Mouse (Mus musculus) gastrocnemius, postnatal 4 days (tissue): ENCODE data around the gene Notch3. TPM values are rescaled to one million over a fixed set of nuclear protein-coding genes. Genes with fewer than 3 reads are reported as not detected.
"Not testable (repeated sequence)": the region's sequence is repeated elsewhere in the genome, so short reads cannot be mapped to it uniquely, and the experiment has no call there.

Experiments used
- DNase-seq, 2 experiments: peaks; one replicate each; pipeline ENCODE4 v3.0.0; 2021 to 2022; ENCODE audit warnings: low spot score in 2 of 2, mixed read lengths in 2 of 2
- long read RNA-seq, 2 experiments: library from polyadenylated mRNA; stranded (forward); transcript quantifications; one replicate each; pipeline ENCODE4 v2.0.0; 2021
- total RNA-seq, 2 experiments: library from RNA; stranded (reverse); gene quantifications; 2 replicates each; pipeline ENCODE4 v1.2.3; 2021

Notch3 gene
- total RNA-seq: 10 to 100 TPM; 68.4 to 68.9 TPM
- long read RNA-seq, experiment 1, full-length matches to known transcripts: 3 of 29 reads
- long read RNA-seq, experiment 1, partial matches to known transcripts: 8 of 29 reads
- long read RNA-seq, experiment 1, other reads (novel, unspliced or antisense): 18 of 29 reads
- long read RNA-seq, experiment 2, full-length matches to known transcripts: 10 of 47 reads
- long read RNA-seq, experiment 2, partial matches to known transcripts: 25 of 47 reads
- long read RNA-seq, experiment 2, other reads (novel, unspliced or antisense): 12 of 47 reads

DNA sequence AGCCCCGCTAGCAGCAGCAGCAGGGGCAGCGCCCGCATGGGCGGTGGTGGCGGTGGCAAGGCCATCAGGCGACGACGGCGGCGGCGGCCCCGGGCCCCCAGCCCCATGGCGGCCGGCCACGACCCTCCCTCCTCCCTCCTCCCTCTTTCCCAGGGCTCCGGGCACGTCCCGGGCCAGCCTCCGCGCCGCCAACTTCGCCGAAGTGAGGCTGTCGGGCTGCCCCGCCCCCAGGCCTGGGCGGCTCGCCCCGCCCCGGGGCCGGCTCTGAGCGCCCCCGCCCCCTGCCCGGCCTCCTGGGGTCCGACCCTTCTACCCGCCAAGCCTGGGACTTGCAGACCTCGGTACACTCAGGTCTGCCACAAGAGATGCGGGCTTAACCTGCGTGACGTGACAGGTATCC lies at the start of gene Notch3:
TSS of gene Notch3 (minus strand) at position 166 of the 400 bp plus-strand sequence.
- peak; percentile 70 to 78 for DNase-seq

DNA sequence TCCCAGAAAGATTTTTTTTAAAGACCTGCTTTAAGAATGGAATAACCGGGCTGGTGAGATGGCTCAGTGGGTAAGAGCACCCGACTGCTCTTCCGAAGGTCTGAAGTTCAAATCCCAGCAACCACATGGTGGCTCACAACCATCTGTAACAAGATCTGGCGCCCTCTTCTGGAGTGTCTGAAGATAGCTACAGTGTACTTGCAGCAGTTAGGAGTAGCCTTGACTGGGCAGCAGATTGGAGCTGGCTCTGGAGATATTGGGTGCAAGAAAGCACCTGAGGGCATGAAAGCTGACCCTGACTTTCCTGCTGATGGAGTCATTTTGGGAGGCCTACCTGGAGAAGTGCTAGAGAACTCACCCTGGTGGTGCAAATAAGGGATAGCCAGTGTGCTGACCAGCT lies 48.9 kb upstream of the Notch3 start:
- DNase-seq: not testable (repeated sequence)

DNA sequence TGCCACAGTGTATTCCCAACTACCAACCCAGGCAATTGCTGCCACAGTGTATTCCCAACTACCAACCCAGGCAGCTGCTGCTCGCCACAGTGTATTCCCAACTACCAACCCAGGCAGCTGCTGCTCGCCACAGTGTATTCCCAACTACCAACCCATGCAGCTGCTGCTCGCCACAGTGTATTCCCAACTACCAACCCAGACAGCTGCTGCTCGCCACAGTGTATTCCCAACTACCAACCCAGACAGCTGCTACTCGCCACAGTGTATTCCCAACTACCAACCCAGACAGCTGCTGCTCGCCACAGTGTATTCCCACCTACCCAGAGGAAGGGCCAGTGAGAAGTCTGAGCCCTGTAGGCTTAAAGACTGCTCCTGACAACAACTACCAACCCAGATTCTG lies 44.9 kb upstream of the Notch3 start:
- not testable (repeated sequence) for DNase-seq

DNA sequence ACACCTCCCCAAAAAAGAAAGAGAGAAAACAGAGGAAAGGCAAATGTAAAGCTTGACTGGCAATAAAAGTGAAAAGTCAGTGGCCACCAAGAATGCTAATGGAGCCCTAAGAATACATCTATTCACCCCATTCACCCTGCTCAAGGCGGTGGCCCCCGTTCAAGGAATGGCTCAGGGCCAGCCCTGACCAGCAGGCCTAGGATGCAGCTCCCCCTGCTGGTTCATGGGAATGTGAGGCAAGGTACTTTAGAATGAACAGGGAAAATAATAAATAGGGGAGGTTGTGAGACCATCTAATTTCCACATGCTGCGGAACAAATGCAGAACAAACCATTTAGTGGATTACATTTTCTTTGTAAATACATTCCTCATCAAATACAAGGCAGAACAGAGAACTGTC lies 43.1 kb upstream of the Notch3 start:
- DNase-seq: peak; percentile 61 to 79

DNA sequence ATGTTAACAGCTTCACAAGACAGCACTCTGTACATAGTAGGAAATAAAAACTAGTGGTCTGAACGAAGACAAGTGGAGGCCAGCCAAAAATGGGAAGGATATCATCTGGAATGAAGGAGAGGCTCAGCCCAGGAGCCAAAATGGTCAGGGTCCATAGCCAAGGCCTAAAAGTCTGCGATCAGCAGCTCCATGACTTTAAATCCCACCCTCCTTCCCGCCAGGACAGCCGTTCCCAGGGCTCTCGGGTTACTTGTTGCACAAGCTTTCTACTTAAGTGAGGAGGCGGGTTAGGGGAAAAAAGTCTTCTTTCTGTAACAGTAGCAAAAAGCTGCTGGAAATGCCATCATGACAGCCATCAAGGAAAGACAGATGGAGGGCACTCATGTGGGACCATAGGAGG lies 42.5 kb upstream of the Notch3 start:
- peak in 1 of 2 experiments; percentile 73 for DNase-seq

DNA sequence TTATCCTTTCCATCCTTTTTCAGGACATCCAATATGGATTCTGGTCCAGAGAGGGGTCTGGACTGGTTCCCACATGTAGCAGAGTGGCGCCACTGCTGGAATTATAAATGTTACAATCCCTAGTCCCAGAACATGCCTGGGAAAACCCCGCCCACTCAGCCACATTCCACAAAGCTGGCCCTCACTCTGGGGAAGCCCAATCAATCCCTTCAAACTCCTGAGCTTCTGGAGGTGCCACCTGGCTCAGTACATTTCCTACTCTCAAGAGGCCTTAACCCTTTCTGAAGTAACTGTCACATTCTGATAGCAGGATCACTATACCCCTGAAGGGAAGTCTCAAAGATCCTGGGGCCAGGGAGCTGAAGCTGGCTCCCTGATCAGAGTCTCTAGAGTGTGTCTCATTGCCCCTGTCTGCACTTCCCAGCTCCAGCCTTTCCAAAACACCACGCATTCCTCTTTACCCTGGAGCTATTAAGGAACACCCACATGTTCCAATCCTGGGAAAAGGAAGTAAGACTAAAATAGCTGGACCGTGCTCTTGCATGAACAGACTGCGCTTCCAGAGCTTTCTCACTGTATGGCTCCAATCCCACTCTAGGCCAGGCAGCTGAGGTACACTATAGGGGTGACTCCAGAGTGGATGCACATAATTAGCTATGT lies 41.1 kb upstream of the Notch3 start:
- DNase-seq: peak in 1 of 2 experiments; percentile 66

DNA sequence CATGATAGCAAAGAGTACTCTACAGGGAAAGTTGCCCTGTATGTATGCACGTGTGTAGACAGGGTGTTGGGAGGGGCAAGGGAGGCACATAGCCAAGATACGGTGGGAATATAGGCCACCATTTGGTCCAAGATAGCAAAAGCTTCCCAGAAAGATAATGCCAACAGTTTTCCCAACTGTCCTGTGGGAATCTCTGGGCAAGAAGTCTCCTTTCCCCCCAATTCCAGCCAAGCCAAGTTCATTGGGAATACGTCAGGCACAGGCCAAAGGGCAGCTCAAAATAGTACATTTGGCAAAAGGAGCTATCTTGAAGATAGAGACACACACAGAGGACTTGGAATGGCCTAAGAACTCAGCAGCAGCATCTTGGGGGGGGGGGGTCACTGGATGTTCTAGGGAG lies 38.7 kb upstream of the Notch3 start:
- no peak for DNase-seq

DNA sequence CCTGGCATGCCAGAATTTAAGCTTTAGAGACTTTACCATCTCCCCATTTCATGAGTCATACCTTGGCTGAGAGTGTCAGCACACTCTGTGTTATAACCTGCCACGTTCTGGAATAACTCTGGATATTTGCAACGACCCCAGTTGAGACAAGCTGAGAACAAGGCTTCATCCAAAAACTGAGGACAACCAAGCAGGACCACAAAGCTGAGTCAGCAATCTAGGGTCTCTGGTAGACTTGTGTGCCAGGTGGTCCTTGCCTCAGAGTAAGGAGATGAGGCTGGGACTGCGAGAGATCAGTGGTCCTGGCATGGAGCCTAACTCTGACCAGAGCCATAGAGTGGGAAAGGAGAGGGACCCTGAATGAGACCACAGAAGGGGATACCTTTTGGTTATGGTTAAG lies 36.3 kb upstream of the Notch3 start:
- no peak for DNase-seq

DNA sequence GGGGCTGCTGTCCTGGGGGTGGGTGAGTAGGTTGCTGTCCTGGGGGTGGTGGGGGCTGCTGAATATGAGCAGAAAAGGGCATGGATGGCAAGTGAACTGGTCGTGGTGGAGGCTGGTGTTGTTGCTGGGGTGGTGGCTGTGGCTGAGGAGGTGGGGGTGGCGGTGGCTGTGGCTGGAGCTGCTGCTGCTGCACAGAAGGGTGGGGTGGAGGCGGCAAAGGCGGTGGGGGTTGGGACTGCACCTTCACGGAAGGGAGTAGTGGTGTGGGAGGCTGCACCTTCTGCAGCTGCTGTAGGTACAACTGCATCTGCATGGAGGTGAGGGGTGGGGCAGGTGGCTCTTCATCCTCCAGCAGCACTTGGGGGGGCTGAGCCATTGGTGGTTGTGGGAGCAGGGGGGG lies 34.4 kb upstream of the Notch3 start:
- no peak for DNase-seq

DNA sequence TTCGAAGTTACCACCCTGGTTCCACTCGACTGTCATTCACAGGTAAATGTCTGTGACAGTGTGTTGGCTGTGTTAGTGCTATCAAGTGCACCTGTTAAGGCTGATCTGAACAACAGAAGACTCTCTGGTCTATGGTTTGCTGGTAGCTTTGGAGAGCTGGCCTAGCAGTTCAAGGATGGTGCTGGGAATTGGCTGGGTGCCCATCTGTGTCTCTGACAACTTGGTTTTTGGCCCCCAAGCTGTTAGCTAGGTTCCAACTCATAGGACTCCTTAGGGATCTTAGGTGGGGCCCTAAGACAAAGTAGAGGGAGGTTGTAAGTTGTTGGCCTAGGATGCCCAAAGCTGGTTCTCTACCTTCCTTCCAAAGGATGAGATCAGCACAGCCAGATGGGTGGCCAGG lies 33.1 kb upstream of the Notch3 start:
- DNase-seq: no peak

DNA sequence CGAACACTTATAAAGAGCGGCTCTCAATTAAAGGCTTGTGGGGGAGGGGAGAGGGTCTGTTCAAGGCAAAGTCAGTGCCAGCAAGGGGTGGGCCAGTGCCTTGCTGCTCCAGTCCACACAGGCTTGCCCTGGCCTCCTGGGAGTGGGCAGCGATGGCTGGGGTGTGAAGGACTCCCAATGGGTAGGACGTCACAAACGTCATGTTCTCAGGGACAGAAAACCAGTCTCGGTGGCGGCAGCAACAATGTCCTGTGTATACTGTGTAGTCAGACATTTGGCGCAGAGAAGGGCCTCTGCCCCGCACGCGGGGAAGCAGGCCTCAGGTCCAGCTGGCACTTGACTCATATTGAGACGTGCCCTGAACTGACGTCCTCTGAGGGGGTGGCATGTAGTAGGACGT lies 30.5 kb upstream of the Notch3 start:
- no peak for DNase-seq

DNA sequence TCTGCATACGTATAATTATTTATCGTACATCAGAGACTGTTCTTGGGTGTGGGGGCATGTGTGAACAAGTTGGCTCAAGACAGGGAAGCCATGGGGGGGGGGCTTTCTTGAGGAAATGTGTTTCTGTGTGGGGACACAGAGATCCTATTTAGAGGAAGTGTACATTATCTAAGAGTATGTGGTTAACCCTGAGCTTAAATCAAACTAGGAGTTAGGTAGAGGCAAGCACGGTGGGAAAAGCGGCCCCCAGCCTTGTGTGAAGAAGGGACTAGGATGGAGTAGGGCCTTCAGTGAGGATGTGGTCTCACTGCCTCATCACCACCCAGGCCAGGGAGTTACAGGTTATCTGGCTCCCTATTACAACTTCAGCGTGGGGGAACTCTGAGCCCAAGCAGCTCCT lies 29.1 kb upstream of the Notch3 start:
- DNase-seq: no peak

DNA sequence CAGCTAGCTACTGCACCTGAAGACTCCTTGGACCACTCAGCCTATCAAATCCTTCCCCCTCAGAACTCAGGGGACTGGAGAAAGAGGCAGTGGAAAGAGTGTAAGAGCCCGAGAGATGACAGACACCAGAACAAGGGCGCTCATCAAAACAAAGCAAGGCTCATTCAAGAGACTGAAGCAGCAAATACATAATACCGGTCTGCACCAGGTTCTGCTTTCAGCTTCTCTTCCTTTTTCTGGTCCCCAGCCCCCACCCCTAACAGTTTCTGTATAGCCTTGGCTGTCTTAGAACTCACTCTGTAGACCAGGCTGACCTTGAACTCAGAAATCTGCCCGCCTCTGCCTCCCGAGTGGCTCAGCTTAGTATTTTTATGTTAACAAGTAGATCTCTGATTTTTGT lies 26.4 kb upstream of the Notch3 start:
- DNase-seq: no peak

DNA sequence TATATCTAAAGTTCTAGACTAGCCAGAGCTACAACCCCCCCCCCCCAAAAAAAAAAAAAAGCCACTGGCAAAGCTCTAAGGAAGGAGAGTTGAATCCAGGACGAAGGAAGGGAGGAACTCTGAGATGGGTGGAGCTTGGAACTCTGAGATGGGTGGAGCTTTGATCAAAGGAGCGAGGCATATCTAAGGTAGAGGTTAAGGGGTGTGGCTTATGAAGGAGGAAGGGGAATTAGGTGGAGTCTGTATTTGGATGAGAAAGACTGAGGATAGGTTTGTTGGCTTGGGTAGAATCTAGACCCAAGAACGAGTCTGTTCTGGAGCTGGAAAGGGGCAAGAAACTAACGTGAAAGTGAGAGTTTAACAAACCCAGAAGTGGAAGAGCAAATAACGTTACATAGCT lies 23.2 kb upstream of the Notch3 start:
- DNase-seq: no peak

DNA sequence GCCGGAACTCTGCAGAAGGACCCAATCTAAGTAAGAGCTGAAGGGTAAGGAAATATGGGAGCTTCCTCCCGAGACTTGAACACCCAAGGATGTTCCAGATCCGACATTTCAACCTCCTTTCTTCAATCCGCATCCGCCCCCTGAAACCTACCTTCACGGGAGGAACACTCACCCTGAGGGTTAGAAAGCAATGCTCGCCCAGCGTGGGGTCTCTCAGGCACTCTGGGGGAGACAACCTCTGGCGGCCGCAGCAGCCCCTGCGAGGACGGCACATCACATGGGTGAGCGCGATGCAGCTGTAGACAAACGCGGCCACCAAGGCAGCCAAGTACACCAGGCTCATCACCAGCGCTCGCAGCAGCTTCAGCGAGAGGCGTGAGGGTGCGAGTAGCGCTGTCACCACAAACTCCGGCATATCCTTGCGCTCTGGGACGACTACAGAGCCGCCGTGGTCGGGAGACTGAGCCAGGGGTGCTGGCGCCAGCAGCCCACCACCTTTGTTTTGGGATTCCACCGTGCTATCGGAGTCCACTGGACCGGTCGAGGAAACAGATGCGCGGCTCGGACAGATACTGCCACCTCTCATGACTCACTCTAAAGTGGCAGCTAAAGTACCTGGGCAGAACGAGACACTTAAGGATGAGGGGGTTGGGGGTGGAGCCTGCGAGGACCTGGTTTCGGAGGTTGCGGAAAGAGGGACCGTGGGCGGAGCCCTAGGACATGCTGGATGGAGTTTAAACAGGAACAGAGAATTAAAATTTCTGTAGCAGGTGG lies 22.4 kb upstream of the Notch3 start, which contains the start of gene Ephx3:
TSS of gene Ephx3 (minus strand) at position 687 of the 774 bp plus-strand sequence.
- DNase-seq: no peak

DNA sequence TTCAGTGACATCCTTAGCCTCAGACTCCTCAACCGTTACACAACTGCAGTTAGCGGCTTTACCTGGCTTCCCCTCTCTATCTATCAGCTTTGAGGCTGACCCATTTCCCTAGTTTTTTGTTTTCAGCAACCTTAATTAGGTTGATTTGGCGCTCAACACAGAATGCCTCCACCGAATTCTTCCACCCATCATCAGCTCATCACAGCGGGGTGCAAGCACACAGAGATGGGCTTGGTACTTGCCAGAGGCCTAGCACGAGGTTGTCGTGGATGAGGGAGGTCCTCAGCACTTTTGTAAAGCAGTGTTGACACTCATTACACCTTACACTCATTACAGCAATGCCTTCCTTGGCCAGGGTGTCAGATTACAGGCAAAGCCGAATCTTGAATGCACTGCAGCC lies 16.4 kb upstream of the Notch3 start:
- no peak for DNase-seq

DNA sequence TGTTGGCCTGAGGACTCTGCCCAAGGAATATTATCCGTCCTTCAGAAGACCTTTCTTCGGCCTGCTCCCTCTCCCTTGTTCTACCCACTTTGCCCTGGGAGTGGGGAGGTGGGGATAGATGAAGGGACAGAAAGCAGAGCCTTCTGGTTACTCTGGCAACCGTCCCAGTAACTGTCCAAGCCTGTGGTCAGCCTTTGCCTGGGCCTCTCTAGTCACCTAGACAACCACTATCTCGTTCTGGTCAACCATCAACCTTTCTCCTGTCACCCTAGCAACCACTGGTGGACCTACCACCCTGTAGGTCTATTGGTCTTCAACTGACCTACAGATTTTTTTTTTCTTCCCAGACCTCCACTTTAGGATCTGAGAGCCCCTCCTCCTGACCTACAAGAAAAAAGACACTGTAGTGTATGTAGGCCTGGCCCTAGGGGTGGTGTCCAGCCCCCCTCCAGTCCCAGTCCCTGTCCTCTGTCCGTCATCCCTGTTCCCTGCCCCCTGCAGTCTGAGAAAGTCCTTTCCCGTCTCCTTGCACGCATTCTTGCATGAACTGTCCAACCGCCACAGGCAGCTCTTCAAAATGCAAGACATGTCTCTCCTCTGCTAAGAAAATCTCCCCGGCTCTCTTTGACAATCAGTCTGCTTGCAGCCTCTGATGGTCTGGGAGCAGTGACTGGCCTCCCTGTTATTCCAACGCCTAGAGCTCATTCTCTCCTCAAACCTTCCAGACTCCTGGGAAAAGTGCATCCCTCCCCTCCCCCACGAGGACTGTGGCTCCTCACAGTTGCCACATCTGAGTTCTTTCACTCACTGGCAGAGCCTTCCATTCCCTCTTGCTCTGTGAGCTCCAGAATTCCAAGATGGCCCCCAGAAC lies 13.2 kb upstream of the Notch3 start:
- no peak for DNase-seq

DNA sequence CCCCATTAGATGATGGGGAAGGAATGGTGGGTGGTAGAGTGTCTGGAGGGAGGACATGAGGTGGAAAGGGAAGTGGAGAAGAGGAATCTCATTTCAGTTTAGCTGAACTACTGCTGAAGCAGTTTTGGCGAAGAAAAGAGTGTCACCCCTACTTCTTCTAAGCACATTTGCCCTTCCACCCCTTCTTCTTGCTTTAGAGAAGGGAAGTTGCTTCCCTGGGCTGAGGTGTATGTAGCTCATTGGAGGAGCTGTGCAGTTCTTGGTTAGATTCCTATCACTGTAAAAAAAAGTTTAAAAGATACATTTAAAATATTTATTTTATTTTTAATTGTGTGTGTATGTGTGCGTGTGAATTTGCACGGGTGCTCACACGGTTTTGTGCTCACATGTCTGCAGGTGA lies 10.3 kb upstream of the Notch3 start:
- no peak for DNase-seq

DNA sequence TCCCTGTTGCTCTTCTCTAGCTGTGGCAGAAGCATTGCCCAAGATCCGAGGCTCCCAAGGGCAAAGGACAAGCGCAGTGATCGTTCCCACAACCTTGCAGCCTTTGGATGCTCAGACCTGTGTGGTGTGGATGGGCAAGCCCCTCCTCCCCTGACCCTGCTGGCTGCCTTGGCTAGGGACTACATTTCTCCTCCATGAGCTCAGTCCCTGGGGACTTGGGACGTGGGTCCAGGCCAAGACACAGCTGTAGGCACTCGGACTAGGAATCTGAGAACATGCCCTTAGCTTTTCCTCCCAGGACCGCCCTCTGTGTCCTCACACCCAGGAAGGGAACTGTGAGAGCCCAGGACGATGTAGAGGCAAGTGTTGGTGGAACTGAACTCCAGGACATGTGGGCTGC lies 6.5 kb upstream of the Notch3 start:
- DNase-seq: peak; percentile 61 to 84

DNA sequence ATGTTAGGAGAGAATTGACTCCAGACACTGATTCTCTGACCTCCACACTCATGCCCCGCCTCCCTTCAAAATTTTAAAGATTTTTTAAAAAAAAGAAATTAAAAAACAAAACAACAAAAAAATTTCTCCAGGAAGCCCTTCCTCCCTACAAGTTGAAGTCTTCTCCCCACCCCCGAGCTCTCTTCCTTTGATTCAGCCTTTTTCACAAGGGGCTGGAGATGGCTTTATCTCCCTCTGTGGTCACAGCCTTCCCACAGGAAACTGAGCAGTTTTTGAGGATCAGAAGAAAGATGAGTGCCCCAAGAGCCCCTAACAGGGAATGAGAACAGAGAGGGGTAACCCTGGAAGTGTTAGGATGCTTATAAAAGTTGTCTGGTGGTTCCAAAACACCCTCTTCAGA lies 5.8 kb upstream of the Notch3 start:
- no peak for DNase-seq

DNA sequence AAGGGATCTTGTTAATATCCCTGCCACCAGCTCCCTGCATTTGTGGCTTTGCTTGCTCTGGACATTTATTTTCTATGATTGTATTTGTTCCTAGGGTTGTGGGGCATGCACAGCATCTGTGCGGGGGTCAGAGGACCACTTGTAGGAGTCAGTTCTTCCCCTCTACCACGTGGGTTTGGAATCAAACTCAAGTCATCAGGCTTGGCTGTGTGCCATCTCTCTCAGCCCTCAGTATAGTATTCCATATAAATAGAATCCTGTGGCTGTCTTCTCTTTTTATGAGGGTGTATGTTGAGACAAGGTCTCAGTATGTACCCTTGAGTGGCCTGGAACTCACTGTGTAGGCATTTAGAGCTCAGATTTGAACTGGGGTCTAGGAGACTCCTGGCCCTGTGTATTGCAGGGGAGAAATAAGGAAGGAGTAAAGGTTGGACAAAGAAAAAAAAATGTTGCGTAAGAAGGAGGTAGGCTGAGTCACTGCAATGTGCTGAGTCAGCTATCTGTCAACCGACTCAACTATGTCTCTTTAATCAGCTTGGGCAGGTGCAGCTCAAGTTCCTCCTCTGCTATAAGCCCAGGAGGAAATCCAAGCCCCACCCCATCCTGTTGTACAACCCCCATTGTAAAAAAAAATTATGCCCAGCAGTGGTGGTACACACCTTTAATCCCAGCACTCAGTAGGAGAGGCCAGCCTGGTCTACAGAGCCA lies 3.0 kb upstream of the Notch3 start:
- DNase-seq: no peak
